Mouse (Mus musculus) neural tube, postnatal 0 days (tissue): ENCODE measurements around the gene Top2a. TPM values are rescaled to one million over a fixed set of nuclear protein-coding genes. Genes with fewer than 3 reads are reported as not detected.

Experiments
- polyA plus RNA-seq: library from polyadenylated mRNA; unstranded; fragments of >200 nt; fragmentation: Nextera tagmentation; extraction: Ambion mirVana; gene quantifications from 2 replicates; pipeline ENCODE4 v1.2.1, GENCODE M21; 2015

Gene Top2a
- 15.8 and 18.3 TPM in 2 replicates for polyA plus RNA-seq

DNA sequence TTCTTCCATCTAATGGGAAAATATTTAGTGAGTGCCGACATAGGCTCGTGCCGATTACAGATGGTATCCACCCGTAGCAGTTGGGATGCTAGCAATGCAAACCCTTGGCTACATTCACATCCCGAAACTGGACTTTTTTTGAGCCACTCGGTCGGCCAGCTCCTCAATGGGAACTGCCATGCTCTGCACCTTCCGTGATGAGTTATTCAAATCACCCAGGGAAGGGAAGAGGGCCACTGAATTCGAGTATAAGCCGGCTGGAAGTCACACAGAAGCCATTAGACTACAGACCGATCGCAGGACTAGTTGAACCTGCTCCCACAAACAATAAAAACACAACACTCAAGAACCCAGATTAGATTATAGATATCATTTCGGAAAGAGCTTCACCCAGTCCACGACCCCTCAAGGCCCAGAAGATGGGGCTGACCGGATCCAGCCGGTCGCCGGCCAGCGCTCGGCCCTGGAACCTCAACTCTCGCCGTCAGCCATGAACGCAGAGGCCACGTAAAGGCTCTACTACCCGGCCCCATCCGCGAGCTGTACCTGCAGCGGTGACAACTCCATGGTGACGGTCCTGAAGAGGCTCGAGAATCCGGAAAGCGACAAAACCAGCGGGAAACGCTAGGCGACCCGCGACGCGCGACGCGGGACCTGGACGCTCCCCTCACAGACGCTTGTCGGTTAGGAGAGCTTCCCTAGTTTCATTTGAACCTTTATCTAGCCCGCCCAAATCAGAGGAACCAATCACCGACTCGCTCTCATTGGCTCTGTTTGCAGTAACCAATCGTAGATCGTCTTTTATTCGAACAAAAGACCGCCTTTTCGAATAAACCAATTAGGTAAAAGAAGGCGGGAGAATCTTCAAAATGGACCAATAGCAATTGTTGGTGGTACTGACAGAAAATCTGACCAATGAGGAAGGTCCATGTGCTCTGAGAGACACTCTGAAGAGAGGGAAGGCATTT, at the start of gene Top2a:
Top2a (minus strand) TSS at position 690 of the 968 bp plus-strand sequence.

DNA sequence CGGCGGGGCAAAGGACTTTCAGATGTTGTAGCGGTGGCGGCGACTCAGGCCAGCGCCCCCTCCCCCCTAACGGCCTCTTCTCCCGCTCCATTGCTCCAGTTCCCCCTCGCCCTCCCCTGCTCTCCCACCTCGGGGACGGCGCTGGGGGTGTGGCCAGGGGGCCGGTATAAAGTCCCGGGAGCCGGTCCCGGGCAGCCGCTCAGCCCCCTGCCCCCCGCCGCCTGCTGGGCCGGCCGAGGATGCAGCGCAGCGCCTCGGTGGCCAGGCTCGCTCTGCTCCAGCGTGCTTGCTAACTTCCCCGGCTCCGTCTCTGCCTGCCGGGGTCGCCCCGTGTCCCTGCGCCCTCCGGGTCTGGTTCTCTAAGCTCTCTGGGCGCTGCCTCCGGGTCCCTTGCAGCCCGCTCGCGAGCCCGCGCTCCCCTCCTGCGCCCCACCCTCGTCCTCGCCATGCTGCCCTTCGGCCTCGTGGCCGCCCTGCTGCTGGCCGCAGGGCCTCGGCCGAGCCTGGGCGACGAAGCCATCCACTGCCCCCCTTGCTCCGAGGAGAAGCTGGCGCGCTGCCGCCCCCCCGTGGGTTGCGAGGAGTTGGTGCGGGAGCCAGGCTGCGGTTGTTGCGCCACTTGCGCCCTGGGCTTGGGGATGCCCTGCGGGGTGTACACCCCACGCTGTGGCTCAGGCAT, 17.2 kb upstream of the Top2a start, which contains the start of gene Igfbp4:
Igfbp4 (plus strand) TSS at position 194 of the 679 bp plus-strand sequence.

GRCm38 (mm10) chr11:98982773-98983133, 41.2 kb downstream of the Top2a start, which contains the start of gene Gjd3:
Gene Gjd3, minus strand, starts transcription at chr11:98983016.

Other genes starting within 250 kb of the Top2a start
- gene Nr1d1, start 248.9 kb downstream of the Top2a start, polyA plus RNA-seq = 8.4 and 10.3 TPM in 2 replicates
- 31.5 and 32.2 TPM in 2 replicates for gene Msl1, start 228.7 kb downstream of the Top2a start, polyA plus RNA-seq
- 34.2 and 37.0 TPM in 2 replicates for gene Casc3, start 219.3 kb downstream of the Top2a start, polyA plus RNA-seq
- gene Rapgefl1, start 187.4 kb downstream of the Top2a start, polyA plus RNA-seq = 14.0 and 19.0 TPM in 2 replicates
- 3.1 and 4.0 TPM in 2 replicates for gene Wipf2, start 160.6 kb downstream of the Top2a start, polyA plus RNA-seq
- gene Cdc6, start 116.4 kb downstream of the Top2a start, polyA plus RNA-seq = 1.8 and 2.1 TPM in 2 replicates
- gene Rara, start 96.4 kb downstream of the Top2a start, polyA plus RNA-seq = 10.5 and 13.9 TPM in 2 replicates
- 4.8 and 5.7 TPM in 2 replicates for gene Gjd3, start 41.2 kb downstream of the Top2a start, polyA plus RNA-seq
- gene Igfbp4, start 17.1 kb upstream of the Top2a start, polyA plus RNA-seq = 108 and 116 TPM in 2 replicates
- gene Tns4, start 65.1 kb upstream of the Top2a start, polyA plus RNA-seq = 0.08 TPM in 1 of 2 replicates, not detected in the other
- gene Ccr7, start 130.9 kb upstream of the Top2a start, polyA plus RNA-seq = not detected in 2 replicates
- 120 and 139 TPM in 2 replicates for gene Smarce1, start 206.8 kb upstream of the Top2a start, polyA plus RNA-seq
- 14.1 and 15.5 TPM in 2 replicates for gene Krt222, start 219.9 kb upstream of the Top2a start, polyA plus RNA-seq